ENCODE assay signal across 18 mouse cellular contexts in genomic region chr4:107245368-107245767, GRCm38 (mm10). TPM values are rescaled to one million over a fixed set of nuclear protein-coding genes. Genes with fewer than 3 reads are reported as not detected.
A peak's percentile ranks its signal among the peaks of the same experiment; 100 is the strongest.
DNase-seq lines count a peak whose midpoint lies in the region; ATAC-seq and TF ChIP-seq lines count a peak whose summit lies in the region.
"Had no signal": no experiment of that assay in that cellular context is flagged by ENCODE, and none has a peak within 500 bp of the region (broad histone marks: within the 10 kb centered on the region; RNA-seq: fewer than 3 reads in every experiment).

No protein-coding gene starts in this region.

- no peak for DNase-seq in heart, postnatal 4 days
- DNase-seq in lung, embryonic 14.5 days, result peak; percentile 73
- no peak for DNase-seq in lung, postnatal 25 days (ENCODE audit: low spot score)
- DNase-seq in layer of hippocampus, adult 11-12 months (ENCODE audit: low spot score), result no peak
- DNase-seq: adrenal gland, adult 2 months; cerebellum, postnatal 10 days; thymus, postnatal 25 days had no signal

- TF ChIP-seq POLR2A in embryonic fibroblast, embryonic 13.5 days (IDR thresholded peaks at IDR 0.05; ENCODE audit: low read depth, low read length), result no peak

- 59% methylated on average over 2 of the region's 2 CpGs for WGBS in heart, embryonic 13.5 days
- 44% methylated on average over 2 of the region's 2 CpGs for WGBS in lung, embryonic 14.5 days
- WGBS in stomach, embryonic 15.5 days, result 42% methylated on average over 2 of the region's 2 CpGs

- H3K9me3 ChIP-seq in heart, embryonic 13.5 days, result no peaks in the 10 kb centered on the region
- no peaks in the 10 kb centered on the region for H3K9me3 ChIP-seq in lung, embryonic 14.5 days (ENCODE audit: low read depth, low read length)
- H3K9me3 ChIP-seq in stomach, embryonic 15.5 days, result no peaks in the 10 kb centered on the region
- H3K9me3 ChIP-seq: forebrain, embryonic 13.5 days; limb, embryonic 13.5 days; megakaryocyte, embryonic 14.5 days had no signal

- TF ChIP-seq CTCF in lung, embryonic 14.5 days (IDR thresholded peaks at IDR 0.05; ENCODE audit: low read depth), result no peak
- no peak for TF ChIP-seq CTCF in embryonic fibroblast, embryonic 13.5 days (IDR thresholded peaks at IDR 0.05; ENCODE audit: borderline replicate concordance, insufficient read depth, low read length)

- no peaks in the 10 kb centered on the region for H3K27me3 ChIP-seq in heart, embryonic 13.5 days (replicated peaks)
- no peaks in the 10 kb centered on the region for H3K27me3 ChIP-seq in lung, embryonic 14.5 days (ENCODE audit: insufficient read depth, low read length)
- no peaks in the 10 kb centered on the region for H3K27me3 ChIP-seq in stomach, embryonic 15.5 days (replicated peaks)
- H3K27me3 ChIP-seq: forebrain, embryonic 13.5 days; limb, embryonic 13.5 days; megakaryocyte, embryonic 14.5 days; Patski had no signal

- no peak overlapping the region for H3K4me3 ChIP-seq in heart, embryonic 13.5 days
- no peak overlapping the region for H3K4me3 ChIP-seq in lung, embryonic 14.5 days (ENCODE audit: low read depth, low read length)
- H3K4me3 ChIP-seq in embryonic fibroblast, embryonic 13.5 days (ENCODE audit: insufficient read depth, low read length), result no peak overlapping the region
- H3K4me3 ChIP-seq in stomach, embryonic 15.5 days (replicated peaks), result no peak overlapping the region
- H3K4me3 ChIP-seq: forebrain, embryonic 13.5 days; limb, embryonic 13.5 days; megakaryocyte, embryonic 14.5 days had no signal

- ATAC-seq in heart, embryonic 13.5 days (ENCODE audit: extremely low read depth, insufficient number of reproducible peaks, low FRiP score, low TSS enrichment), result no peak; the same call in 1 of the 2 replicates
- no peak for ATAC-seq in lung, embryonic 14.5 days (ENCODE audit: insufficient read depth)
- ATAC-seq in stomach, embryonic 15.5 days (ENCODE audit: insufficient read depth, low FRiP score, low read depth), result no peak
- ATAC-seq: CD4-positive, CD25-positive, alpha-beta regulatory T cell, adult 4 months; forebrain, embryonic 13.5 days; inflammation-experienced regulatory T-cells, adult 6 months; Patski had no signal

- H3K27ac ChIP-seq in heart, embryonic 13.5 days (replicated peaks), result peak overlapping the region; percentile 76
- H3K27ac ChIP-seq in lung, embryonic 14.5 days (ENCODE audit: low read depth), result peak overlapping the region; percentile 58; the same call in 1 of the 2 replicates
- H3K27ac ChIP-seq in embryonic fibroblast, embryonic 13.5 days (ENCODE audit: insufficient read depth, low read length), result peak overlapping the region; percentile 97
- peak overlapping the region; percentile 73; the same call in 1 of the 2 replicates for H3K27ac ChIP-seq in stomach, embryonic 15.5 days
- H3K27ac ChIP-seq: forebrain, embryonic 13.5 days; limb, embryonic 13.5 days had no signal

- H3K4me2 ChIP-seq in heart, embryonic 13.5 days, result peak overlapping the region; percentile 2; the same call in 1 of the 2 replicates
- H3K4me2 ChIP-seq in lung, embryonic 14.5 days, result no peak overlapping the region
- H3K4me2 ChIP-seq in stomach, embryonic 15.5 days, result no peak overlapping the region
- H3K4me2 ChIP-seq: forebrain, embryonic 13.5 days; limb, embryonic 13.5 days had no signal

- H3K36me3 ChIP-seq in heart, embryonic 13.5 days, result peaks cover 37% of the 10 kb centered on the region
- H3K36me3 ChIP-seq in lung, embryonic 14.5 days (ENCODE audit: insufficient read depth), result peaks cover 24% of the 10 kb centered on the region
- peaks cover 10% of the 10 kb centered on the region for H3K36me3 ChIP-seq in stomach, embryonic 15.5 days

- H3K4me1 ChIP-seq in heart, embryonic 13.5 days, result peaks cover 66% of the 10 kb centered on the region
- peaks cover 7% of the 10 kb centered on the region; the same call in 1 of the 2 replicates for H3K4me1 ChIP-seq in lung, embryonic 14.5 days (ENCODE audit: insufficient read depth)
- H3K4me1 ChIP-seq in embryonic fibroblast, embryonic 13.5 days (ENCODE audit: control insufficient read depth, insufficient read depth, low read length), result peaks cover 26% of the 10 kb centered on the region
- peaks cover 12% of the 10 kb centered on the region; the same call in 1 of the 2 replicates for H3K4me1 ChIP-seq in stomach, embryonic 15.5 days

- no peak overlapping the region for H3K9ac ChIP-seq in heart, embryonic 13.5 days
- H3K9ac ChIP-seq in lung, embryonic 14.5 days, result no peak overlapping the region; the same call in 1 of the 2 replicates
- H3K9ac ChIP-seq in stomach, embryonic 15.5 days, result no peak overlapping the region
- H3K9ac ChIP-seq: forebrain, embryonic 13.5 days; limb, embryonic 13.5 days had no signal

RNA-seq across cellular contexts. Expression of gene Lrrc42, which starts 8.0 kb away (rescaled TPM):
- 53.5 and 56.9 TPM in 2 replicates for polyA plus RNA-seq in heart, embryonic 13.5 days (2015; fragmentation: Nextera tagmentation; extraction: Ambion mirVana)
- total RNA-seq in heart, postnatal 4 days (2021), result 10 to 100 TPM; 23.1 to 24.9 TPM
- 69.0 and 75.2 TPM in 2 replicates for polyA plus RNA-seq in lung, embryonic 14.5 days (2014; fragmentation: Nextera tagmentation; extraction: Ambion mirVana)
- polyA plus RNA-seq in embryonic fibroblast, embryonic 13.5 days (2011; ENCODE audit: insufficient read length, low read depth, missing spikeins), result 88.1 and 129 TPM in 2 replicates
- polyA plus RNA-seq in stomach, embryonic 15.5 days (2015; fragmentation: Nextera tagmentation; extraction: Ambion mirVana), result 54.4 TPM in 2 replicates

RNA-seq across cellular contexts. Expression of gene Hspb11, which starts 8.0 kb away (rescaled TPM):
- 33.4 and 36.2 TPM in 2 replicates for polyA plus RNA-seq in heart, embryonic 13.5 days (2015; fragmentation: Nextera tagmentation; extraction: Ambion mirVana)
- total RNA-seq in heart, postnatal 4 days (2021), result 10 to 100 TPM; 16.1 to 18.4 TPM
- 37.6 and 41.4 TPM in 2 replicates for polyA plus RNA-seq in lung, embryonic 14.5 days (2014; fragmentation: Nextera tagmentation; extraction: Ambion mirVana)
- polyA plus RNA-seq in embryonic fibroblast, embryonic 13.5 days (2011; ENCODE audit: insufficient read length, low read depth, missing spikeins), result 62.5 and 65.2 TPM in 2 replicates
- polyA plus RNA-seq in stomach, embryonic 15.5 days (2015; fragmentation: Nextera tagmentation; extraction: Ambion mirVana), result 32.3 and 34.4 TPM in 2 replicates

RNA-seq across cellular contexts. Expression of gene Ldlrad1, which starts 36.4 kb away (rescaled TPM):
- not detected in 2 replicates for polyA plus RNA-seq in heart, embryonic 13.5 days (2015; fragmentation: Nextera tagmentation; extraction: Ambion mirVana)
- not detected for total RNA-seq in heart, postnatal 4 days (2021)
- not detected in 2 replicates for polyA plus RNA-seq in lung, embryonic 14.5 days (2014; fragmentation: Nextera tagmentation; extraction: Ambion mirVana)
- not detected in 2 replicates for polyA plus RNA-seq in embryonic fibroblast, embryonic 13.5 days (2011; ENCODE audit: insufficient read length, low read depth, missing spikeins)
- polyA plus RNA-seq in stomach, embryonic 15.5 days (2015; fragmentation: Nextera tagmentation; extraction: Ambion mirVana), result not detected in 2 replicates
- total RNA-seq: adrenal gland, adult 2 months; monocyte, adult 5-6 weeks had no signal
- polyA plus RNA-seq: embryonic facial prominence, embryonic 11.5 days; forebrain, embryonic 13.5 days; limb, embryonic 13.5 days; Patski had no signal
